Mouse (Mus musculus) olfactory bulb, adult 2 months (tissue): ENCODE results near the gene Lamtor2.

Experiments used
- CTCF ChIP-seq: fragments of 200-500 bp; IDR thresholded peaks from 2 replicates; pipeline ENCODE4 v1.5.1; 2012; ENCODE audit warnings: low read depth, mild to moderate bottlenecking, low read length, moderate library complexity; ENCODE audit not compliant: insufficient read depth
- POLR2A ChIP-seq: fragments of 200-500 bp; IDR thresholded peaks from 2 replicates; pipeline ENCODE4 v1.6.1; 2012; ENCODE audit warnings: mild to moderate bottlenecking, low read depth, low read length, moderate library complexity; ENCODE audit not compliant: insufficient read depth

GRCm38 (mm10) chr3:88532299-88532674, 20.6 kb downstream of the Lamtor2 start, which contains the start of gene Mex3a:
- TF ChIP-seq POLR2A (no peak), CTCF (no peak)
